Mouse (Mus musculus) brain, embryonic 18.5 days (tissue): Measurements from ENCODE around the gene Lefty1.
"Not testable (repeated sequence)": the region's sequence is repeated elsewhere in the genome, so short reads cannot be mapped to it uniquely, and the experiment has no call there.

Source experiments
- DNase-seq: peaks from one replicate; pipeline ENCODE4 v3.0.0-alpha.2; 2012; ENCODE audit warnings: low read depth, low spot score

The Lefty1 gene

DNA sequence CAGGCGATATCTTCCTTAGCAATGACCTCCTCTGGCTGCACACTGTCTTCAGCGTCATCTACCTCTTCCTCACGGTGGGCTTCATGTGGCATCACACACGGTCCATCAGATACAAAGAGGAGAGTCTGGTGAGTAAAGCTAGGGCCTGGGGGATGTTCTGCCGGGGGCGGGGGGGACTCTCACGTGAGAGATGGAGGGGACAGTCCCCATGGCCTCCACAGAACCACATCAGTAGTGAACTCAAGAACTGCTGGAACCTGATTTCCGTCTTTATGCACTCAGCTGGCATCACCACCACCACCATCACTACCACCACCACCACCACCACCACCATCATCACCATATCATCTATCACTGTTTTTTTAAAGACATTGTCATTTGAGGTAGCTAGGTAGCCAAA, 21.6 kb downstream of the Lefty1 start:
- DNase-seq: no peak

DNA sequence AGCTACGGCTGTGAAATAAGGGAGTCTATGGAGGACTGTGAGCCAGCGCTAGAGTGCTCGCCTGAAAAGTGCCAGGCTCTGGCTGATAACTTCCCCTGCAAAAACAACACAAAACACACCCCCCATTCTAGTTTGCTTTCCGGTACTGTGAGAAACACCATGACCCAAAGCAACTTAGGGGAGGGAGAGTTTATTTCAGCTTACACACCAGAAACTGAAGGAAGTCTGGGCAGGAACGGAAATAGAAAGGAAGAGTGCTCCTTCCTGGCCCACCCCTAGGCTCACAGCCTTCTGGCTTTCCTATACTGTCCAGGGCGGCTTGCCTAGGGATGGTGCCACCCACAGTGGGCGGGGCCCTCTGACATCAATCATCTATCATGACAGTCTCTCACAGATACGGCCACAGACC, 22.2 kb downstream of the Lefty1 start:
- no peak for DNase-seq

DNA sequence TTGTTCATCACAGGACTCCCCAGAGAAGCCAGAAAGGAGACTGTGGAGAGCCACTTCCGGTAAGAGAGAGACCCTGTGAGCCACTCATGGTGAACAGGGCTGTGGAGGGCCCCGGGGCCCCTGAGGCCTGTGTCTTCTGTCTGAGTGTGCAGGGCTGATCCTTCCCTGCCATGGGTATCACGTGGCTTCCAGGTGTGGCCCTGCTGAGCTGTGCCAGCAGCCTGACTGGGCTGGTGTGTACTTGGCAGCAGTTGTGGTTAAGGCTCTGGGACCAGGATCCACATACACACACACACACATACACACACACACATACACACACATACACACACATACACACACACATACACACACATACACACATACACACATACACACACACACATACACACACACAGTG, 23.2 kb downstream of the Lefty1 start:
- DNase-seq: no peak

DNA sequence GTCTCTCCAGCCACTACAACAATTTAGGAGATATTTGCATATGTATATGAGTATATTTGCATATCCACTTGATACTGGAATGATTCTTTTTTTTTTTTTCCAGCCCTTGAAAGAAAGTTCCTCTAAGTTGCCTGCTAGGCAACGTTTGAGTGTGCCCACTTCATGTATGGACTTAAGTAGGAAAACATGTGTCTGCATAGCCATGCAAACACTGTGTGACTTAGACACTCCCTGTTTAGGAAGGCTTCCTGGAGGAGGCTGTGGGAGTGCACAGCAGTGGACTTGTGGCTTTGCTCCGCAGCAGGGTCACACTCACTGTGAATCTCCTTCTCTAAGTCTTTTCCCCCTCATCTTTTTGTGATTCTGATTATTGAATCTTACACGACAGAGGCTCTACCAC, 24.0 kb downstream of the Lefty1 start:
- DNase-seq: no peak

- no peak for DNase-seq
Measured at GRCm38 (mm10) chr1:180965786-180966185, 31.0 kb downstream of the Lefty1 start.

- no peak for DNase-seq
Measured at GRCm38 (mm10) chr1:180966542-180966941, 31.7 kb downstream of the Lefty1 start.

GRCm38 (mm10) chr1:180967261-180967660, 32.4 kb downstream of the Lefty1 start:
- no peak for DNase-seq

GRCm38 (mm10) chr1:180972941-180973340, 38.1 kb downstream of the Lefty1 start:
- DNase-seq: no peak

- no peak for DNase-seq
Measured at GRCm38 (mm10) chr1:180974126-180974746, 39.4 kb downstream of the Lefty1 start.

DNA sequence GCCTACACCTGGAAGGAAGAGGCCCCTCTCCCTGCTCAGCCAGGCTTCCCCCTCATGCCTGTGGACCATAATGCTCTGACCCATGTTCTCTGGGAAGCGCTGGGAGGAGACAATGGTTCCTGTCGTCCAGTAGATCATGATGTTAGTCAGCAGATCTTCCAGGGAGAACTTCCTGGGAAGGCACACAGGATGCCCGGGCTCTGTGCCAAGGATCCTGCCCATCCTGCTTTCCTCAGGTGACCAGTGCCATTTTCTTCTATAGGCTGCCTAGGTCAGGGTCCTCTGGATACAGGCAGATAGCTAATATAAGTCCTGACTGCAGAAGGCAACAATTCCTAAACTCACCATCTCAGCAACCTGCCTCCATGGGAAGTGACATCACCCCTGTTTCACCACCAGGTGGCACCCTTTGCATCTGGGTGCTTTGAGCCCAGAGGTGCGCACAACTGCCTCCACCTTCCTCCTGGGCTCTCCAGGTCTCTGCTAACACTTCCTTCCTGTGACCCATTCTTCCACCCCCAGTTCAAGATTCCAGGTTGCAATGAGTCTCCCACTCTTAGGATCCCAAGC, 41.4 kb downstream of the Lefty1 start:
- no peak for DNase-seq

DNA sequence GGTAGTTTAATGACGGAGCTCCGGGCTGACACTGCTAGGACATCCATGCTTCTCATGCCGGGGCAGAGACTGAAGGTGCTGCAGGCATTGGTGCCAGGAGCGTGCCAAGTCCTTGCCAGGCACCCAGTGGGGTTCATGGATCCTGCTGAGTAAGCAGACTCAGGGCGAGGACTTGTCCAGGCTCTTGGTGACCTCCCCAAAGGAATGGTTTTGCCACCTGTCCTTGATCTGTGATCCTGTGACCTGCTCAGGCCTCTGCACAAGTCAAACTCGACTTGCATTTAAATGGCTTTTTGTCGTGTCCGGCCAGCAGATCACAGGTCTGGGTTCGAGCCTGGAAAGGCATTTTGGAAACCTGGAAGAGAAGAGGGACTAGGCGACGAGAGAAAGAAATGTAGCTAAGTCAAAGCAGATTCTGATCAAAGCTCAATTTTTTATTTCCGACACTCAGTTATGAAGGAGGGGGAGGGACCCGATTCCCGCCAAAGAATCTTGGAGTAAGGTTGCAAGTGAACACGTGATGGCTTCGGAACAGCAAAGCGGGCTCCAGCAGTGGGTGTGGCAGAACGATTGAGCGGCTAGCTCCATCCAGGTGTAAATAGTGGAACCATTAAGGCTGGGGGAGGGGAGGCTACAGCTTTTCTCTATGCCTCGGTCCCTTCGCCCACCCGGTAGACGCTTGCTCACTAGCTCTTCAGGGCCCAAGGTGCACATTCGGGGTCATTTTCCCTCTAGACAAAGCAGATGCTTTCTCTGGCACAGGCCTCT, 44.8 kb downstream of the Lefty1 start:
- DNase-seq: no peak

GRCm38 (mm10) chr1:180980464-180980863, 45.6 kb downstream of the Lefty1 start:
- DNase-seq: no peak

- not testable (repeated sequence) for DNase-seq
Measured at GRCm38 (mm10) chr1:180981298-180982046, 46.6 kb downstream of the Lefty1 start.

GRCm38 (mm10) chr1:180986701-180987100, 51.9 kb downstream of the Lefty1 start:
- no peak for DNase-seq

GRCm38 (mm10) chr1:180987759-180988158, 52.9 kb downstream of the Lefty1 start:
- DNase-seq: peak; percentile 20
